In genomic region chr16:52071290-52071689, GRCm38 (mm10) we compare ENCODE assay signal across 12 mouse cellular contexts. TPM values are rescaled to one million over a fixed set of nuclear protein-coding genes. Genes with fewer than 3 reads are reported as not detected.
DNase-seq lines count a peak whose midpoint lies in the region; ATAC-seq and TF ChIP-seq lines count a peak whose summit lies in the region.
"Had no signal": no experiment of that assay in that cellular context is flagged by ENCODE, and none has a peak within 500 bp of the region (broad histone marks: within the 10 kb centered on the region; RNA-seq: fewer than 3 reads in every experiment).

No protein-coding gene starts in this region.

- peak overlapping the region; percentile 91 for H3K27ac ChIP-seq in heart, embryonic 13.5 days (replicated peaks)
- 0 out of 2 replicates have a peak overlapping the region, but pooled peaks have one; percentile 23 for H3K27ac ChIP-seq in kidney, embryonic 16.5 days (ENCODE audit: low read length)
- H3K27ac ChIP-seq in kidney, adult 2 months (ENCODE audit: insufficient read depth, low read depth, low read length): no peak overlapping the region
- 0 out of 2 replicates have a peak overlapping the region, but pooled peaks have one; percentile 3 for H3K27ac ChIP-seq in midbrain, embryonic 15.5 days
- H3K27ac ChIP-seq in midbrain, embryonic 16.5 days (ENCODE audit: low read length): no peak overlapping the region
- H3K27ac ChIP-seq: layer of hippocampus, adult 2 months; liver, embryonic 15.5 days had no signal

- 42% methylated on average over 2 of the region's 2 CpGs for WGBS in heart, embryonic 13.5 days
- WGBS in kidney, embryonic 16.5 days: 61% methylated on average over 2 of the region's 2 CpGs
- 84% methylated on average over 2 of the region's 2 CpGs for WGBS in kidney, adult 2 months
- WGBS in midbrain, embryonic 15.5 days: 81% methylated on average over 2 of the region's 2 CpGs
- 83% methylated on average over 2 of the region's 2 CpGs for WGBS in midbrain, embryonic 16.5 days

- H3K36me3 ChIP-seq in heart, embryonic 13.5 days: no peaks in the 10 kb centered on the region
- no peaks in the 10 kb centered on the region for H3K36me3 ChIP-seq in kidney, embryonic 16.5 days (ENCODE audit: insufficient read depth, low read length)
- H3K36me3 ChIP-seq in kidney, adult 2 months (ENCODE audit: control insufficient read depth, insufficient read depth, low read length): no peaks in the 10 kb centered on the region
- H3K36me3 ChIP-seq in midbrain, embryonic 15.5 days (replicated peaks): no peaks in the 10 kb centered on the region
- no peaks in the 10 kb centered on the region for H3K36me3 ChIP-seq in midbrain, embryonic 16.5 days (ENCODE audit: control insufficient read depth, insufficient read depth, low read length)
- H3K36me3 ChIP-seq: liver, embryonic 15.5 days had no signal

- H3K4me1 ChIP-seq in heart, embryonic 13.5 days: peaks cover 76% of the 10 kb centered on the region
- peaks cover 18% of the 10 kb centered on the region for H3K4me1 ChIP-seq in kidney, embryonic 16.5 days (ENCODE audit: insufficient read depth, low read length)
- peaks cover 2% of the 10 kb centered on the region; the same call in 1 of the 2 replicates for H3K4me1 ChIP-seq in kidney, adult 2 months (ENCODE audit: control insufficient read depth, insufficient read depth, low read length)
- H3K4me1 ChIP-seq in midbrain, embryonic 15.5 days: peaks cover 4% of the 10 kb centered on the region; the same call in 1 of the 2 replicates
- peaks cover 6% of the 10 kb centered on the region; the same call in 1 of the 2 replicates for H3K4me1 ChIP-seq in midbrain, embryonic 16.5 days (ENCODE audit: control insufficient read depth, insufficient read depth, low read length)

- TF ChIP-seq POLR2A in kidney, adult 2 months (IDR thresholded peaks at IDR 0.05; ENCODE audit: low read depth, low read length): no peak

- no peaks in the 10 kb centered on the region for H3K9me3 ChIP-seq in heart, embryonic 13.5 days
- no peaks in the 10 kb centered on the region for H3K9me3 ChIP-seq in kidney, embryonic 16.5 days (ENCODE audit: low read length)
- no peaks in the 10 kb centered on the region for H3K9me3 ChIP-seq in midbrain, embryonic 15.5 days
- H3K9me3 ChIP-seq in midbrain, embryonic 16.5 days (replicated peaks; ENCODE audit: control insufficient read depth, low read length, poor library complexity, severe bottlenecking): no peaks in the 10 kb centered on the region
- H3K9me3 ChIP-seq: liver, embryonic 15.5 days had no signal

- no peak for TF ChIP-seq CTCF in kidney, adult 2 months (conservative IDR thresholded peaks at IDR 0.05; ENCODE audit: insufficient read depth, insufficient read length, low read depth, low read length)

- peak overlapping the region; percentile 37; the same call in 1 of the 2 replicates for H3K4me2 ChIP-seq in heart, embryonic 13.5 days
- H3K4me2 ChIP-seq in kidney, embryonic 16.5 days (replicated peaks; ENCODE audit: low read depth, low read length): no peak overlapping the region
- H3K4me2 ChIP-seq in midbrain, embryonic 15.5 days: no peak overlapping the region
- H3K4me2 ChIP-seq in midbrain, embryonic 16.5 days (ENCODE audit: low read length): no peak overlapping the region
- H3K4me2 ChIP-seq: liver, embryonic 15.5 days had no signal

- H3K4me3 ChIP-seq in heart, embryonic 13.5 days: no peak overlapping the region
- H3K4me3 ChIP-seq in kidney, embryonic 16.5 days (ENCODE audit: low read length): no peak overlapping the region
- H3K4me3 ChIP-seq in kidney, adult 2 months (ENCODE audit: insufficient read depth, low read depth, low read length): no peak overlapping the region
- H3K4me3 ChIP-seq in midbrain, embryonic 15.5 days: no peak overlapping the region
- no peak overlapping the region for H3K4me3 ChIP-seq in midbrain, embryonic 16.5 days (ENCODE audit: low read depth, low read length)
- H3K4me3 ChIP-seq: layer of hippocampus, adult 2 months; liver, embryonic 15.5 days had no signal

- H3K9ac ChIP-seq in heart, embryonic 13.5 days: no peak overlapping the region
- H3K9ac ChIP-seq in kidney, embryonic 16.5 days (replicated peaks; ENCODE audit: low read length): no peak overlapping the region
- no peak overlapping the region for H3K9ac ChIP-seq in midbrain, embryonic 15.5 days
- H3K9ac ChIP-seq in midbrain, embryonic 16.5 days (ENCODE audit: low read depth, low read length): no peak overlapping the region
- H3K9ac ChIP-seq: forebrain, postnatal 0 days; liver, embryonic 15.5 days had no signal

- H3K27me3 ChIP-seq in heart, embryonic 13.5 days (replicated peaks): peaks cover 9% of the 10 kb centered on the region; the same call in 1 of the 2 replicates
- no peaks in the 10 kb centered on the region for H3K27me3 ChIP-seq in kidney, embryonic 16.5 days (ENCODE audit: insufficient read depth, low read length)
- H3K27me3 ChIP-seq in kidney, adult 2 months (replicated peaks; ENCODE audit: control insufficient read depth, insufficient read depth, low read length): no peaks in the 10 kb centered on the region
- H3K27me3 ChIP-seq in midbrain, embryonic 15.5 days (replicated peaks): no peaks in the 10 kb centered on the region
- H3K27me3 ChIP-seq in midbrain, embryonic 16.5 days (ENCODE audit: control insufficient read depth, insufficient read depth, low read depth, low read length): no peaks in the 10 kb centered on the region
- H3K27me3 ChIP-seq: liver, embryonic 15.5 days had no signal

- ATAC-seq in heart, embryonic 13.5 days (ENCODE audit: extremely low read depth, insufficient number of reproducible peaks, low FRiP score, low TSS enrichment): no peak
- ATAC-seq in kidney, embryonic 16.5 days (ENCODE audit: low FRiP score, low TSS enrichment): no peak
- no peak for ATAC-seq in midbrain, embryonic 15.5 days (replicated peaks)
- no peak for ATAC-seq in midbrain, embryonic 16.5 days
- ATAC-seq: forebrain, postnatal 0 days had no signal

- no peak for DNase-seq in heart, postnatal 4 days
- DNase-seq in kidney, adult 2 months: no peak
- DNase-seq in testis, postnatal 10 days (ENCODE audit: low spot score): no peak
- DNase-seq: adrenal gland, postnatal 25 days; forebrain, postnatal 0 days; midbrain, embryonic 14.5 days had no signal

RNA-seq across cellular contexts. Expression of gene Cblb, which starts 40.3 kb away (rescaled TPM):
- 8.4 and 9.2 TPM in 2 replicates for polyA plus RNA-seq in heart, embryonic 13.5 days (2015; fragmentation: Nextera tagmentation; extraction: Ambion mirVana)
- total RNA-seq in heart, postnatal 4 days (2021): 10 to 100 TPM; 15.4 to 17.2 TPM
- 15.3 and 20.8 TPM in 2 replicates for polyA plus RNA-seq in kidney, embryonic 16.5 days (2015; fragmentation: Nextera tagmentation; extraction: Ambion mirVana)
- 7.9 and 8.8 TPM in 2 replicates for polyA plus RNA-seq in kidney, adult 2 months (2012; rRNA removed)
- polyA plus RNA-seq in midbrain, embryonic 15.5 days (2015; fragmentation: Nextera tagmentation; extraction: Ambion mirVana): 12.4 and 14.5 TPM in 2 replicates
- 10.4 and 12.0 TPM in 2 replicates for polyA plus RNA-seq in midbrain, embryonic 16.5 days (2015; fragmentation: Nextera tagmentation; extraction: Ambion mirVana)

Comparison
In these comparisons a context has a peak if more than half of its experiments do, and no peak if none do; other contexts are left out.
1. H3K27ac ChIP-seq: peak in heart, embryonic 13.5 days (single experiment), kidney, embryonic 16.5 days (single experiment) and midbrain, embryonic 15.5 days (single experiment); none in kidney, adult 2 months (single experiment) and midbrain, embryonic 16.5 days (single experiment).